Mouse (Mus musculus) lung, postnatal 0 days (tissue): ENCODE results near the gene Mapk11.

Source experiments
- CTCF ChIP-seq: IDR thresholded peaks from 2 replicates; pipeline ENCODE4 v1.5.1; 2016; ENCODE audit warnings: antibody characterized with exemption, mild to moderate bottlenecking
- EP300 ChIP-seq: IDR thresholded peaks from 2 replicates; pipeline ENCODE4 v1.6.1; 2016; ENCODE audit warnings: antibody characterized with exemption, mild to moderate bottlenecking, control low read depth

DNA sequence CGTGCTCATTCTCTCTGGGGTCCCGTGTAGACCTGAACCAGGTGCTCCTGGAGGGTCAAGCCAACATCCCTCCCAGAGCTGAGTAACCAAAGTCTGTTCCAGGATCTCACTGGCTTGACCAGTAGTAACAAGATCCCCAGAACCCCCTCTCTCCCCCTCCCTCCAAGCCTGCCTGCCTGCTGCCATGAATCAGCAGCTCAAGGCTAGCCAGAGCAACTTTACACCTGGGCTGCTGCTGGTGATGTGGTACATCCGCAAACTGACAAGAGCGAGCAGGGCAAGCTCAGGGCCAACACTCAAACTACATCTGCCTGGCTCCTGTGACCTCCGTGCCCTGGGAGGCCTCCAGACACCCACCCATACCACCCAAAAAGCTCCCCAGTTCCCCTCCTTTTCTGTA is 8.0 kb downstream of the Mapk11 start:
- TF ChIP-seq CTCF (no peak), EP300 (no peak)
